Comparison of ENCODE assay signal across 7 mouse cellular contexts in the genomic region with DNA sequence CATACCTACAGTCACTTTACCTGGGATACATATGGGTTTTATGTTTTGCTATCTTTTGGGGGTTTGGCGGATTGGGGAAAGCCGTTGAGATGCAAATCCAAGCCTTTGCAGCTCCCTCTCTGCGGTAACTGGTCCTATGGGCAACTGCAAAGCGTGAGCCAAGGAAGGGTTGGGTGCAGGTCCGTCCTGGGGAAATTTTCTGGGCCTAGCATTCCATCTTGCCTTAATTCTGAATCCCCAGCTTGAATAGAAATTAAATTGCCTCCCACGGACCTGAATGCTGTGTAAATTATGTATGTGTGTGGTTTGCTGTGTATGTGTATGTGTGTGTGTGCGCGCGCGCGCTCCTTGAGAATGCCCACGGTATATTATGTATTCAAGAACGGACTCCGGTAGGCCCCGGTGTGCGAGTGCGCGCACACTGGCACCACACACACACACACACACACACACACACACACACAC. TPM values are rescaled to one million over a fixed set of nuclear protein-coding genes. Genes with fewer than 3 reads are reported as not detected.
DNase-seq lines count a peak whose midpoint lies in the region; ATAC-seq and TF ChIP-seq lines count a peak whose summit lies in the region.

No protein-coding gene starts in this region.

- peak overlapping the region; percentile 43 for H3K27ac ChIP-seq in cortical plate, adult 2 months (ENCODE audit: insufficient read depth, low read length)
- H3K27ac ChIP-seq in hindbrain, embryonic 12.5 days, result peak overlapping the region; percentile 89; the same call in 1 of the 2 replicates
- peak overlapping the region; percentile 87 for H3K27ac ChIP-seq in midbrain, embryonic 14.5 days (replicated peaks; ENCODE audit: low read depth, low read length)

- peak overlapping the region; percentile 95 for H3K4me2 ChIP-seq in hindbrain, embryonic 12.5 days (replicated peaks)
- H3K4me2 ChIP-seq in midbrain, embryonic 14.5 days (ENCODE audit: low read length), result peak overlapping the region; percentile 99

- H3K27me3 ChIP-seq in hindbrain, embryonic 12.5 days, result peaks cover 47% of the 10 kb centered on the region
- peaks cover 16% of the 10 kb centered on the region for H3K27me3 ChIP-seq in midbrain, embryonic 14.5 days (ENCODE audit: control insufficient read depth, insufficient read depth, low read length)

- peak overlapping the region; percentile 75 for H3K4me3 ChIP-seq in cortical plate, adult 2 months (ENCODE audit: insufficient read depth, low read length)
- H3K4me3 ChIP-seq in hindbrain, embryonic 12.5 days, result peak overlapping the region; percentile 61
- H3K4me3 ChIP-seq in midbrain, embryonic 14.5 days (replicated peaks; ENCODE audit: low read depth, low read length), result peak overlapping the region; percentile 66

- no peaks in the 10 kb centered on the region for H3K9me3 ChIP-seq in hindbrain, embryonic 12.5 days (replicated peaks)
- no peaks in the 10 kb centered on the region for H3K9me3 ChIP-seq in midbrain, embryonic 14.5 days (ENCODE audit: control insufficient read depth, low read length)

- no peak for TF ChIP-seq CTCF in cortical plate, adult 2 months (IDR thresholded peaks at IDR 0.05; ENCODE audit: extremely low read depth, insufficient read depth, low read length)

- WGBS in hindbrain, embryonic 12.5 days, result under 1% methylated on average over 18 of the region's 18 CpGs
- WGBS in midbrain, embryonic 14.5 days, result under 1% methylated on average over 18 of the region's 18 CpGs

- peak; percentile 71 for DNase-seq in layer of hippocampus, adult 9-11 months
- no peak for DNase-seq in layer of hippocampus, postnatal 36 days
- DNase-seq in midbrain, embryonic 14.5 days, result peak; percentile 69
- no peak for DNase-seq in T-cell, adult 2 months (ENCODE audit: low spot score)
- DNase-seq in testis, postnatal 10 days (ENCODE audit: low spot score), result no peak

- H3K4me1 ChIP-seq in cortical plate, adult 2 months (ENCODE audit: control insufficient read depth, insufficient read depth, low read length), result peaks cover 4% of the 10 kb centered on the region
- H3K4me1 ChIP-seq in hindbrain, embryonic 12.5 days, result peaks cover 50% of the 10 kb centered on the region
- peaks cover 35% of the 10 kb centered on the region for H3K4me1 ChIP-seq in midbrain, embryonic 14.5 days (ENCODE audit: control insufficient read depth, insufficient read depth, low read length)

- TF ChIP-seq POLR2A in cortical plate, adult 2 months (IDR thresholded peaks at IDR 0.05; ENCODE audit: extremely low read depth, insufficient read depth, low read length), result no peak

- peak overlapping the region; percentile 82 for H3K9ac ChIP-seq in hindbrain, embryonic 12.5 days
- H3K9ac ChIP-seq in midbrain, embryonic 14.5 days (replicated peaks; ENCODE audit: low read length), result peak overlapping the region; percentile 76

- ATAC-seq in hindbrain, embryonic 12.5 days (ENCODE audit: low FRiP score), result no peak
- ATAC-seq in midbrain, embryonic 14.5 days (ENCODE audit: low FRiP score, low TSS enrichment), result 0 out of 2 replicates have a peak, but pooled peaks have one; percentile 12

- no peaks in the 10 kb centered on the region for H3K36me3 ChIP-seq in hindbrain, embryonic 12.5 days
- H3K36me3 ChIP-seq in midbrain, embryonic 14.5 days (ENCODE audit: control insufficient read depth, insufficient read depth, low read length), result no peaks in the 10 kb centered on the region

RNA-seq across cellular contexts. Expression of gene Nrp2, which starts 2.5 kb away (rescaled TPM):
- total RNA-seq in layer of hippocampus, postnatal 36 days (2021), result 10 to 100 TPM; 58.8 to 66.3 TPM
- 7.7 and 8.8 TPM in 2 replicates for polyA plus RNA-seq in cortical plate, adult 2 months (2012; rRNA removed)
- polyA plus RNA-seq in hindbrain, embryonic 12.5 days (2016; fragmentation: Nextera tagmentation; extraction: Ambion mirVana), result 43.8 and 45.9 TPM in 2 replicates
- 17.6 and 19.5 TPM in 2 replicates for polyA plus RNA-seq in midbrain, embryonic 14.5 days (2014; fragmentation: Nextera tagmentation; extraction: Ambion mirVana)

Comparison
In these comparisons a context has a peak if more than half of its experiments do, and no peak if none do; other contexts are left out.
1. DNase-seq: peak in layer of hippocampus, adult 9-11 months (single experiment) and midbrain, embryonic 14.5 days (single experiment); none in layer of hippocampus, postnatal 36 days (0 of 2), T-cell, adult 2 months (single experiment) and testis, postnatal 10 days (single experiment).
2. Peak in every context shown above with its lines, with median percentiles within 50 percentile points of each other: H3K27ac ChIP-seq and H3K4me3 ChIP-seq.